Mouse (Mus musculus) urinary bladder, postnatal 25 days (tissue): ENCODE results near the gene Ccn5.

ENCODE experiments used
- DNase-seq: peaks from one replicate; pipeline ENCODE4 v3.0.0; 2022; ENCODE audit warnings: low spot score

Ccn5 gene

DNA sequence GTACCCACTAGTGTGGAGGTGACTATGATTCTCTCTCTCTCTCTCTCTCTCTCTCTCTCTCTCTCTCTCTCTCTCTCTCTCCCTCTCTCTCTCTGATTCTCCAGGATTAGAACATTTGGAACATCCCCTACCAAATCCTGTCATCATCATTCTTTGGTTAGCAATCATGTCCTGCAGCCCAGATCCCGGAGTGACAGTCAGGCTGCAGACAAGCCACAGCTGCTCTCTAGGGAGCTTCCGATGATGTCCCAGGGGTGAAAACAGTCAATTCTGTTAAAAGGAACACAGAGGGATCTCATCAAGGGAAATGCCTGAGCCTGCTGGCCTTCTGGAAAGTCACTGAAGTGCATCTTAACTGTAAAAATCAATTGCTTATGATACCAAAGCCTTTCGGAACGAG is 21.4 kb downstream of the Ccn5 start:
- no peak for DNase-seq

DNA sequence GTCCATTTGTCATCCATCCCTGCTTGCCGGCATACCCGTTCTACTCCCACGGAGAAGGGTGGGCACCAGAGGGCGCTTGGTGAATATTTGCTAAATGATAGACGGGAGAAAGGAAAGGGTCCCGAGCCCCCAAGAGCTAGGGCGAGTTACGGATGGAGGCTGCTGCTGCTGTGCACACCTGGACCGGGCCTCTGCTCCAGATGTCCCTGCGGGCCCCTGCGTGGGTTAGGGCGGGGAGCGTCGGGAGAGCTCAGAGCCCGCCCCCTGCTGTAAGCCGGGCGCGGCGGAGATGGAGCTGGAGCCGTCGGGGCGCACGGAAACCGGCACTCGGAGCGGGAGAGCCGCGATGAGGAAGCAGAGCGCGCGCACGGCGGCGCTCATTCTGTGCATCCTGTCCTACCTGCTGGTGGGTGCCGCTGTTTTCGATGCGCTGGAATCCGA is 32.8 kb downstream of the Ccn5 start, which contains the start of gene Kcnk15:
Kcnk15 (plus strand) TSS at position 191 of the 441 bp plus-strand sequence.
- DNase-seq = no peak

DNA sequence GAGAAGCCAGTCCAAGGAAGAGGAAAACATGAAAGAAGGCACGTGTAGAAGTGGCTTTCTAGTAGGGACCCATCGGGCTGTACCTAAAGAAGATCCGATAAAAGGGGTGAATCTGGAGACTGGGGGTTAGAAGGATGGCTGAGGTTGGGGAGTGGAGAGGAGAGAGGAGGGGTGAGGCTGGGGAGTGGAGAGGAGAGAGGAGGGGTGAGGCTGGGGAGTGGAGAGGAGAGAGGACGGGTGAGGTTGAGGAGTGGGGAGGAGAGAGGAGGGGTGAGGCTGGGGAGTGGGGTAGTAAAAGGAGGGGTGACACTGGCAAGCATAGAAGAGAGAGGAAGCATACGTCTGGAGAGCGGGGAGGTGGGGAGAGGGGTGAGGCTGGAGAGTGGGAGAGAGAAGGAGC is 36.6 kb downstream of the Ccn5 start:
- DNase-seq = no peak

DNA sequence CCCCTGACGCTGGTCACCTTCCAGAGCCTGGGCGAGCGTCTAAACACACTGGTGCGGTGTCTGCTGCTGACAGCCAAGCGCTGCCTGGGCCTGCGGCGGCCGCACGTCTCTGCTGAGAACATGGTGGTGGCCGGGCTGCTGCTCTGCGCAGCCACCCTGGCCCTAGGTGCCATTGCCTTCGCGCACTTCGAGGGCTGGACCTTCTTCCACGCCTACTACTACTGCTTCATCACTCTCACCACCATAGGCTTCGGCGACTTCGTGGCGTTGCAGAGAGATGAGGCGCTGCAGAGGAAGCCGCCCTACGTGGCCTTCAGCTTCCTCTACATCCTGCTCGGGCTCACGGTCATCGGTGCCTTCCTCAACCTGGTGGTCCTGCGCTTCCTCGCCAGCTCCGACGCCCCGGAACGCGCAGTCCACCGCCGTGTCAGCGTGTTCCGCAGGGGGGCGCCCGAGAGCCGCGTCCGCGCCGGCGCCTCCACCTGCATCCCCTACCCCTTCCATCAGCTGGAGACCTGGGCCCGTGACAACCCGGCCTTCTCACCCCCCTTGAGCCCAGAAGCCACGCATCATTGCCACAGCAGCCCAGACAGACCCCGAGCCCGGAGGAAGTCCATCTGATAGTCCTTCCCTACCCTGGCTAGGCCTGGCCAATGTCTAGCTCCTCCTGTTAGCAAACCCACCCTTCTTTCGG is 37.7 kb downstream of the Ccn5 start:
- peak; percentile 25 for DNase-seq

DNA sequence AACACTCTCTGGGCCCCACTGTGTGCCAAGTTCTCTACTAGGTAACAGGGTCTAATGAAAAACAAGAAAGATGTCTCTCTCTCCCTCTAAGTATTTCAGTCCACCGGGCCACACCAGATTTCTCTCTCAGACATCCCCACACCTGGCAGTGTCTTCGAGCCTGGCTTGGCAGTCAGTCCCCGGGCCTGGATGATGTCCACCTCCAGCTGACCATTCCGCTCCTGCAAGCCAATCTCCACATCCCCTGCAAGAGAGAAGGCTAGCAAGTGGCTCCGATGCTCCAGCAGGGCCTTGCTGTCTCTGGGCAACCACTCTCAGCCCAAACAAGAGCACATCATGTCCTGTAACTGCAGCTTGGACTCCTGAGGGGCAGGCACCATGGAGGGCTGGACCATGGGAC is 44.6 kb downstream of the Ccn5 start:
- no peak for DNase-seq

DNA sequence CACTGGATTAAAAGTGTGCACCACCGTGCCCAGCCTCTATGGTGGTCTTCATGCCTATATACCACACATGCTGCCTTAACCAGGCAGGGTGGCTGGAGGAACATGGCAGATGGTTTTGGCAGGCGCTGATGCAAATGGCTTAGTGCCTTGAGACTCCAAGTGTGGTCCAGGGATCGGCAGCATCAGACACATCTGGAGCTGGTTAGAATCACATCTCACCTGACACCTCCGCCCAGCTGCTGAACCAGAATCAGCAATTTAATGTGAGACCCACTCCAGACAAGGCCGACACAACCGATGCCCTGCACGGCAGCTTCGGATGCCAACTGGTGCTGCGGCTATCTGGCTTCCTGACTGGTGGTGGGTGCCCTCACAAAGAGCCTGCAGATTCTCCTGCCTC is 45.4 kb downstream of the Ccn5 start:
- no peak for DNase-seq

DNA sequence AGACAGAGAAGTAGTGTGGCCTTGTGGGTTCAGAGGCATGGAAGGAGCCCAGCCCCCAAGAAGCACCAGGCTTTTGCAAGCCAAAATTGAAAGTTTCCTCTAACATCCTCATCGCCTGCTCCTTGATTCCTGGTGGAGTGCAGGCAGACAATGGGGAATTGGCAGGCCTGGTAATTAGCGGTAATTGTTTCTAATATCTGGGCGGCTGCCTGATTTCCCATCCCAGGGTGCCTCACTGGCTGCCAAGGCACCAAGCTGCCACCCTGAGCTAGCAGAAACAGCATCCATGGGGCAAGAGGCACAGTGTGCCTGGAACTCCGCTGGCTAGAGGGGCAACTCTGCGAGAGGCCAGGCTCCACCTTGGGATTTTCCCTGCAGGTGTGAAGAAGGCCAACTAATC is 49.1 kb downstream of the Ccn5 start:
- no peak for DNase-seq

DNA sequence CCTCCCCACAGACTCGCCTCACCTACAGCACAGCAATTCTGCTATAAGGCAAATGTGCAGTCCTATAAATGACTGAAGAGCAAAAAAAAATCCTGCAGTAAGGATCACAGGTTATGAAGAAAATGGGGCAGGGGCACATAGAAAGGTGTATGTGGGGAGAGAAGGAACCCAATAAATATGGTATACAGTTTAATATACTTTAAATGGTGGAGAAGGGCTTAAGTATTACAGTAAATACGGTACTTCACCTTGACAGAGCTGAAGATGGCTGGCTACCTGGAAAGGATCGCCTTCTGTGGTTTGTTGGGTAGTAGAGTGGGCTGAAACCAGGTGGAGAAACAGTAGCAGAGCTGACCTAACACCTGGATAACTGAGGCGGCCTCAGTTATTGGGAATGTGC is 50.6 kb downstream of the Ccn5 start:
- no peak for DNase-seq

DNA sequence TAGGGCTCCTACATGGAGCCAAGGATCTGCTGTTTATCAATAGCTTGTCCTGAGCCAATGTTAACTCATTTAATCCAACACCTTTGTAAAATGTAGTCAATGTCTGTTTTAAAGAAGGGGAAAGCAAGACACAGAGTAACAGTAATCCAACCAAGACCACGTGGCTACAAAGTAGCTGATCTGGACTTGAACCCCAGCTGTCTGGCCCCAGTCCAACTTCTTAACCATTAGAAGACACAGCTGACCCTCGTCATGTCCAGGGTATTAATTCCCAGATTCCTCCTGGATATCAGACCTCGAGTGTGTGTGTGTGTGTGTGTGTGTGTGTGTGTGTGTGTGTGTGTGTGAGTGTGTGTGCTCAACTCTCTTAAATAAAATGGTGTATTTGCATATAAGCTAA is 51.2 kb downstream of the Ccn5 start:
- DNase-seq = no peak

DNA sequence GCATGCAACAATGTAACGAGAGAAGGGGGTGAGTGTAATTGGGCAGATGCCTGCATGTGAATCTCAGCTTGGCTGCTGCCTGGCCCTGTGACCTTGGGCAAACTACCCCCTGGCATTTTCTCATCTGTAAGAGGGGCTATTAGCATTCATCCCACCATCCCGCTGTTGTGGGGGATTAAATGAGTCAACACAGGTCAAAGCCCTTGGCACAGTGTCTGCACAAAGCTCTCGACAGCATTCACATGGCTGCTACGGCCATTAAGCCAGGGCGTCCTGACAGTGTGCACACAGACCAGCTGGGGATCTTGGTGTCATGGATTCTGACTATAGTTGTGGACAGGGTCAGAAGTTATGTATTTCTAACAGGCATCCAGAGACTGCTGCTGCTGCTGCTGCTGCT is 54.2 kb downstream of the Ccn5 start:
- DNase-seq = no peak

DNA sequence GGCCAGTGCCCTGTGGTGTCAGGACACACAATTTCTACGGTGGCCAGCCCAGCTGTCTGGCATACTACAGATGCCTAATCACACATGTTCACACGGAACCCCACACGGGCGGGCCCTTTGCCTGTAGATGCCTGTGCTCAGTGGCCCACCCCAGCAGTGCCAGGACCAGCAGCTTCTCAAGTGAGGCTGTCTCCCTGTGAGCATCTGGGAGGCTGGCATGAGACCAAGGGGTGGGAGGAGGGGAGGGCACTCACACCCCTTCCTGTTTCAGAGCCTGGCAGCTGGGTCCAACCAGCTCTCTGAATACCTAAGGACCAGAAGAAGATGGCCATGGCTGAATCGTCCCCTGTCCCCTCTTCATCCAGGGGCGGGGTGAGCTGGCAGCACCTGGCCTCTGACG is 54.8 kb downstream of the Ccn5 start:
- no peak for DNase-seq

DNA sequence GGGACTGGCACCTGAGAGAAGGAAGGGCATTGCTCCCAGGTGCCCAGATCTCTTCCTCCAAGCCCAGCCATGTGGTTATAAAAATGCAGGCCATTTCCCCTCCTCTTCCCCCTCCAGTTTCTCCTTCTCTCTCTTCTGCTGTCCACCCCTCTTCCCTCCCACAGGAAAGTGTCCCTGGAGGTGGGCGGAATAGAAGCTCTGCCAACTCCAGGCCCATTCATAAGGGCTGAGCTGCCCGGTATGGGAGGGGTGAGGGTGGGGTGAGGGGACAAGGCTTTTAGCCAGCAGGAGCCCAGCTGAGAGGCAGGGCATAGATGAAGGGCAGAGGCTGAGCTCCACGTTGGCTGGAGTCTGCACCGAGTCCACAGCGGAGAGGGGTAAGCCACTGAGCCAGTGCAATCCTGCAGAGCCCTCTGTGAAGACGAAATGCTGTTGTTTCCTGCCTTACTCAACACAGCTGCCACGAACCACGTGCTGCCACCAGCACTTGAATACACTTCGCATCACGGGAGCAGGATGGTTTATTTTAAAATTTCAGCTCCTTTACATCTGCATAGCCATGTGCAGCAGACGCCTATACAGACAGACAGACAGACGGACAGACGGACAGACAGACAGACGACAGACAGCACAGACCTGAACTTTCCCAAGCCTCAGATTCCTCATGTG is 56.3 kb downstream of the Ccn5 start:
- no peak for DNase-seq

DNA sequence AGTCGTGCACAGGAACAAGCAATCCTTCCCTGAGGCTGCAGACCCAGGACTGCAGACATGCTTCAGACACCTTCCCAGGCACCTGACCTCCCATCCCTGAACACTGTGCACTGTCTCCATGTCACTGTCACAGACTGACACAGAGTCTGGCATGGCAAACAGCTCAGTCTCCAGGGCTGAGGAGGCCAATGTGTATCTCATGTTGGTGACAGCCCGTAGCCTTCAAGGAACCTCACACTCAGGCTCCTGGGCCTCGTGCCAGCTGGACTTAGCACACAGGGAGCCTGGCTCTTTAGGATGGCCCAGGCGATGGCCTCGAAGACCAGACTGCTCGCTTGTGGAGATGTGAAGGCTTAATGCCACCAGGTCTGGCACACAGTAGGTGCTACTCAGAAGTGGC is 60.2 kb downstream of the Ccn5 start:
- DNase-seq = no peak
